Mouse (Mus musculus): ENCODE results near the gene Trim45.

GRCm38 (mm10) chr3:100906128-100906527, 15.9 kb upstream of the Trim45 start:
- TF ChIP-seq MAX (IDR thresholded peaks at IDR 0.05; ENCODE audit: low read depth) (no peak), TCF12 (IDR thresholded peaks at IDR 0.05; ENCODE audit: insufficient read depth, poor library complexity, severe bottlenecking) (no peak), CEBPB (IDR thresholded peaks at IDR 0.05; ENCODE audit: insufficient read depth, poor library complexity, severe bottlenecking) (no peak), POLR2A (IDR thresholded peaks at IDR 0.05; ENCODE audit: insufficient read length, low read depth) (no peak), MYOD1 (IDR thresholded peaks at IDR 0.05; ENCODE audit: control insufficient read depth in 1 of 3, insufficient read length in 2 of 3, low read depth in 2 of 3) (no peak), USF1 (IDR thresholded peaks at IDR 0.05; ENCODE audit: low read depth) (no peak), REST (IDR thresholded peaks at IDR 0.05; ENCODE audit: insufficient read depth, insufficient read length) (no peak), POLR2AphosphoS2 (IDR thresholded peaks at IDR 0.05; ENCODE audit: insufficient read length, low read depth) (no peak), TCF3 (IDR thresholded peaks at IDR 0.05; ENCODE audit: insufficient read length, low read depth) (no peak), MYOG (IDR thresholded peaks at IDR 0.05; ENCODE audit: control insufficient read depth in 1 of 3, insufficient read depth in 1 of 3, insufficient read length in 2 of 3, low read depth in 2 of 3) (no peak), SRF (IDR thresholded peaks at IDR 0.05; ENCODE audit: control insufficient read depth, insufficient read length, low read depth) (no peak)
